10 mouse cellular contexts compared by ENCODE assay signal in the genomic region with DNA sequence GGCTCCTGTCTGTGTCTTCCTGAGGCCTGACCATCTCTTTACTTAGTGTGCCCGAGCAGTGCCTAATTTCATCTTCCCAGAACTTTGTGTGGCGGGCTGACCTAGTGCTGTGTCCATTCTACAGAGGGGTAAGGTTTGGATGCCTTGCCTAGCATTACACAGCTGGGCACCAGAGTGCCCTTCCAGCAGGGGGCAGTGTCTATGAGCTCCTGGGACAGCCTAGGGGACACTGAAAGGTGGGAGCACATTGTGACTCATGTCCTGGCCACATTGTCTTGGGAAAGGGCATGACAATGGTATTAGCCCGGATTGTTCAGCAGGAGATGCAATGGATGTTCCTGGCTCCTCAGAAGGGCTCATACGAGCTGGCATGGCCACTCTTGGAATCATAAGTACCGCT. TPM values are rescaled to one million over a fixed set of nuclear protein-coding genes. Genes with fewer than 3 reads are reported as not detected.
A peak's percentile ranks its signal among the peaks of the same experiment; 100 is the strongest.
DNase-seq lines count a peak whose midpoint lies in the region; ATAC-seq and TF ChIP-seq lines count a peak whose summit lies in the region.
"Had no signal": no experiment of that assay in that cellular context is flagged by ENCODE, and none has a peak within 500 bp of the region (broad histone marks: within the 10 kb centered on the region; RNA-seq: fewer than 3 reads in every experiment).

No protein-coding gene starts in this region.

- WGBS in liver, postnatal 0 days (ENCODE audit: insufficient replicate concordance) = 69% methylated on average over 5 of the region's 5 CpGs
- WGBS in liver, embryonic 11.5 days = 75% methylated on average over 5 of the region's 5 CpGs
- WGBS in thymus, adult 2 months = 92% methylated on average over 5 of the region's 5 CpGs

- no peaks in the 10 kb centered on the region for H3K9me3 ChIP-seq in liver, postnatal 0 days (ENCODE audit: low read length)
- no peaks in the 10 kb centered on the region for H3K9me3 ChIP-seq in liver, embryonic 11.5 days (ENCODE audit: control insufficient read depth, low read length)

- H3K4me2 ChIP-seq in liver, postnatal 0 days (ENCODE audit: low read depth, low read length) = no peak overlapping the region
- no peak overlapping the region for H3K4me2 ChIP-seq in liver, embryonic 11.5 days

- DNase-seq in liver, postnatal 0 days = peak; percentile 53
- no peak for DNase-seq in liver, embryonic 11.5 days (ENCODE audit: low spot score)
- DNase-seq in adrenal gland, adult 18-20 months (ENCODE audit: low spot score in 2 of 2) = peak; percentile 61 to 74
- peak; percentile 75 to 77 for DNase-seq in kidney, postnatal 25 days
- peak; percentile 79 for DNase-seq in thymus, adult 2 months
- DNase-seq in retina, embryonic 14.5 days (ENCODE audit: low spot score) = no peak
- no peak for DNase-seq in cerebellum, postnatal 25 days
- DNase-seq in frontal cortex, postnatal 10 days (ENCODE audit: low spot score in 2 of 2) = no peak

- no peak overlapping the region for H3K9ac ChIP-seq in liver, postnatal 0 days (replicated peaks)
- H3K9ac ChIP-seq in liver, embryonic 11.5 days (ENCODE audit: low read depth, low read length) = no peak overlapping the region

- H3K27me3 ChIP-seq in liver, postnatal 0 days (ENCODE audit: insufficient read depth, low read length) = no peaks in the 10 kb centered on the region
- peaks cover under 1% of the 10 kb centered on the region for H3K27me3 ChIP-seq in liver, embryonic 11.5 days (replicated peaks; ENCODE audit: control insufficient read depth, insufficient read depth, low read length)
- no peaks in the 10 kb centered on the region for H3K27me3 ChIP-seq in thymus, adult 2 months (ENCODE audit: control insufficient read depth, insufficient read depth, low read length)

- H3K4me1 ChIP-seq in liver, postnatal 0 days (ENCODE audit: insufficient read depth) = peaks cover 6% of the 10 kb centered on the region; the same call in 1 of the 2 replicates
- no peaks in the 10 kb centered on the region for H3K4me1 ChIP-seq in liver, embryonic 11.5 days (replicated peaks; ENCODE audit: control insufficient read depth, insufficient read depth, low read length)
- H3K4me1 ChIP-seq in thymus, adult 2 months (replicated peaks; ENCODE audit: control insufficient read depth, insufficient read depth, low read length) = peaks cover 6% of the 10 kb centered on the region

- no peak for ATAC-seq in liver, postnatal 0 days
- ATAC-seq in liver, embryonic 11.5 days (replicated peaks; ENCODE audit: low FRiP score) = no peak

- no peak overlapping the region for H3K27ac ChIP-seq in liver, postnatal 0 days (ENCODE audit: low read depth)
- no peak overlapping the region for H3K27ac ChIP-seq in liver, embryonic 11.5 days (ENCODE audit: low read depth, low read length)
- no peak overlapping the region for H3K27ac ChIP-seq in thymus, adult 2 months (ENCODE audit: control insufficient read depth, insufficient read depth, low read length)
- H3K27ac ChIP-seq: macrophage had no signal

- H3K4me3 ChIP-seq in liver, postnatal 0 days (ENCODE audit: low read depth, low read length) = no peak overlapping the region
- no peak overlapping the region for H3K4me3 ChIP-seq in liver, embryonic 11.5 days (ENCODE audit: low read depth, low read length)
- H3K4me3 ChIP-seq in thymus, adult 2 months (ENCODE audit: control insufficient read depth, insufficient read depth, low read length) = no peak overlapping the region

- TF ChIP-seq EP300 in liver, postnatal 0 days (IDR thresholded peaks at IDR 0.05; ENCODE audit: low read depth) = no peak

- H3K36me3 ChIP-seq in liver, postnatal 0 days (replicated peaks; ENCODE audit: insufficient read depth, low read length) = no peaks in the 10 kb centered on the region
- no peaks in the 10 kb centered on the region for H3K36me3 ChIP-seq in liver, embryonic 11.5 days (ENCODE audit: control insufficient read depth, insufficient read depth, low read length)
- H3K36me3 ChIP-seq in thymus, adult 2 months (ENCODE audit: control insufficient read depth, insufficient read depth, low read length) = no peaks in the 10 kb centered on the region

- peak; percentile 71 for TF ChIP-seq CTCF in liver, postnatal 0 days (IDR thresholded peaks at IDR 0.05; ENCODE audit: low read depth)
- TF ChIP-seq CTCF in thymus, adult 2 months (IDR thresholded peaks at IDR 0.05; ENCODE audit: borderline replicate concordance, control insufficient read depth, extremely low read depth, insufficient read depth, low read length, poor library complexity) = peak; percentile 80; the same call in 1 of the 2 replicates

- TF ChIP-seq POLR2A in thymus, adult 2 months (IDR thresholded peaks at IDR 0.05; ENCODE audit: control insufficient read depth, extremely low read depth, insufficient read depth, low read length, poor library complexity) = no peak

RNA-seq across cellular contexts. Expression of a gene that starts 7.8 kb away (rescaled TPM):
- 0.76 and 1.1 TPM in 2 replicates for polyA plus RNA-seq in liver, postnatal 0 days (2015; fragmentation: Nextera tagmentation; extraction: Ambion mirVana)
- 0.55 and 0.74 TPM in 2 replicates for polyA plus RNA-seq in liver, embryonic 11.5 days (2014; fragmentation: Nextera tagmentation; extraction: Ambion mirVana)
- total RNA-seq in adrenal gland, adult 18-20 months (2021) = 1 to 10 TPM; 1.3 to 1.7 TPM
- 32.8 and 35.8 TPM in 2 replicates for polyA plus RNA-seq in thymus, adult 2 months (2012; rRNA removed)

RNA-seq across cellular contexts. Expression of a gene that starts 14.6 kb away (rescaled TPM):
- 31.8 TPM in 2 replicates for polyA plus RNA-seq in liver, postnatal 0 days (2015; fragmentation: Nextera tagmentation; extraction: Ambion mirVana)
- 30.1 and 34.7 TPM in 2 replicates for polyA plus RNA-seq in liver, embryonic 11.5 days (2014; fragmentation: Nextera tagmentation; extraction: Ambion mirVana)
- total RNA-seq in adrenal gland, adult 18-20 months (2021) = 10 to 100 TPM; 56.6 to 78.9 TPM
- polyA plus RNA-seq in thymus, adult 2 months (2012; rRNA removed) = 29.3 and 30.6 TPM in 2 replicates

RNA-seq across cellular contexts. Expression of a gene that starts 20.9 kb away (rescaled TPM):
- polyA plus RNA-seq in liver, postnatal 0 days (2015; fragmentation: Nextera tagmentation; extraction: Ambion mirVana) = 40.5 and 41.1 TPM in 2 replicates
- polyA plus RNA-seq in liver, embryonic 11.5 days (2014; fragmentation: Nextera tagmentation; extraction: Ambion mirVana) = 37.0 and 38.0 TPM in 2 replicates
- total RNA-seq in adrenal gland, adult 18-20 months (2021) = 100 to 1,000 TPM; 185 to 291 TPM
- 140 and 149 TPM in 2 replicates for polyA plus RNA-seq in thymus, adult 2 months (2012; rRNA removed)

RNA-seq across cellular contexts. Expression of a gene that starts 42.4 kb away (rescaled TPM):
- not detected in 2 replicates for polyA plus RNA-seq in liver, postnatal 0 days (2015; fragmentation: Nextera tagmentation; extraction: Ambion mirVana)
- polyA plus RNA-seq in liver, embryonic 11.5 days (2014; fragmentation: Nextera tagmentation; extraction: Ambion mirVana) = 0.12 TPM in 1 of 2 replicates, not detected in the other
- total RNA-seq in adrenal gland, adult 18-20 months (2021) = not detected
- polyA plus RNA-seq in thymus, adult 2 months (2012; rRNA removed) = 0.15 and 0.84 TPM in 2 replicates
- total RNA-seq: hematopoietic stem cell, adult 5-6 weeks had no signal
- polyA plus RNA-seq: macrophage had no signal

RNA-seq across cellular contexts. Expression of a gene that starts 52.4 kb away (rescaled TPM):
- polyA plus RNA-seq in liver, postnatal 0 days (2015; fragmentation: Nextera tagmentation; extraction: Ambion mirVana) = 1.1 and 1.2 TPM in 2 replicates
- 0.30 and 0.35 TPM in 2 replicates for polyA plus RNA-seq in liver, embryonic 11.5 days (2014; fragmentation: Nextera tagmentation; extraction: Ambion mirVana)
- total RNA-seq in adrenal gland, adult 18-20 months (2021) = under 1 TPM in 1 of 2 experiments, not detected in 1; 0.13 TPM
- polyA plus RNA-seq in thymus, adult 2 months (2012; rRNA removed) = 2.4 and 2.5 TPM in 2 replicates
- polyA plus RNA-seq: macrophage had no signal

Comparison
In these comparisons a context has a peak if more than half of its experiments do, and no peak if none do; other contexts are left out.
1. DNase-seq: peak in liver, postnatal 0 days (single experiment), adrenal gland, adult 18-20 months (2 of 2), kidney, postnatal 25 days (2 of 2) and thymus, adult 2 months (single experiment); none in liver, embryonic 11.5 days (single experiment), retina, embryonic 14.5 days (single experiment), cerebellum, postnatal 25 days (0 of 2) and frontal cortex, postnatal 10 days (0 of 2).
2. RNA of a gene that starts 7.8 kb away (polyA plus RNA-seq): 32.8 to 35.8 TPM in thymus, adult 2 months; 0.76 to 1.1 TPM in liver, postnatal 0 days and 0.55 to 0.74 TPM in liver, embryonic 11.5 days; every median in the first group is over 10 times any median in the second.